Mouse (Mus musculus) heart, postnatal 4 days (tissue): Measurements from ENCODE around the gene Sytl1. TPM values are rescaled to one million over a fixed set of nuclear protein-coding genes. Genes with fewer than 3 reads are reported as not detected.

Source experiments
- DNase-seq: peaks from one replicate; pipeline ENCODE4 v3.0.0; 2021
- total RNA-seq, 2 experiments: library from RNA; stranded (reverse); gene quantifications; 2 replicates each; pipeline ENCODE4 v1.2.3; 2021

The Sytl1 gene
- total RNA-seq, 2 experiments from 2014 or later = 0.48 to 0.79 TPM

- DNase-seq = no peak
Observed at GRCm38 (mm10) chr4:133278067-133278466, 15.2 kb upstream of the Sytl1 start.

GRCm38 (mm10) chr4:133277104-133278026 is 14.5 kb upstream of the Sytl1 start, which contains the start of gene Tmem222:
TSS of gene Tmem222 (minus strand) at chr4:133277792.
- peak; percentile 97 for DNase-seq

- no peak for DNase-seq
Observed at GRCm38 (mm10) chr4:133270929-133271328, 8.0 kb upstream of the Sytl1 start.

DNA sequence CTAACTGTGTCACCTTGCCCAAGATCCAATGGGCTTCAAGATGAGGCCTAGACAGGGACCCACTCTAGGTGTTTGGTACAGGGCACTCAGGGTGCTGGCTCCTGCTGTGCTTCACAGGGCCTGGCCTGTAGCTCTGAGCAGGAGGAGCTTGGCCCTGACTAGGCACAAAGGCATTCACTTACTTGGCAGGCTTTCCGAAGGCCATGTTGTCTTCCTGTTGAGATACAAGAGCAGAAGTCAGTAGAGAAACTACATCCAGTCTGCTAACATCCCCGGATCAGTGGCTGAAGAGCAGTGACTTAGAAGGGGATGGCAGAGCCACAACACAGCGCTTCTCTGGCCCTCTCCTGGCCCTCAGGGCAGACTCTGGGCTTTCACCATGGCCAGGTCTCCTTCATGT is 6.7 kb upstream of the Sytl1 start:
- DNase-seq = peak; percentile 44

DNA sequence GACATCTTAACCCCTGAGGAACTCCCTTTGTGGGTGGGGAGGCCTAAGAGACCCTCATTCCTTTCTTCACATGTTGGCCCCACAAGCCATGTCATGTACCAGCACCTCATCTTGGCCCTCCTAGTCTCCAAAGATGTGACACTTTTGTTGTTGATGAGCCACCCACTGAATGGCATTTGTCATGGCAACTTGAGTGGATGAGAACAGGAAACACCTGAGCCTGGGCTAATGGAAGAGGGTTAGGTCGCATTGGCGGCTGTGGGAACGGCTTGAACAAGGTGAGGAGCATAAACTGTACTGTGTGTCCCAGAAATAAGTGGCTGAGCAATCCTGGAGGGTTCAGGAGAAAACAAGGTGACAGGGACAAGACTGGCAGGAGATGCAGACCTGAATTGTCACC is 6.0 kb upstream of the Sytl1 start:
- DNase-seq = no peak

DNA sequence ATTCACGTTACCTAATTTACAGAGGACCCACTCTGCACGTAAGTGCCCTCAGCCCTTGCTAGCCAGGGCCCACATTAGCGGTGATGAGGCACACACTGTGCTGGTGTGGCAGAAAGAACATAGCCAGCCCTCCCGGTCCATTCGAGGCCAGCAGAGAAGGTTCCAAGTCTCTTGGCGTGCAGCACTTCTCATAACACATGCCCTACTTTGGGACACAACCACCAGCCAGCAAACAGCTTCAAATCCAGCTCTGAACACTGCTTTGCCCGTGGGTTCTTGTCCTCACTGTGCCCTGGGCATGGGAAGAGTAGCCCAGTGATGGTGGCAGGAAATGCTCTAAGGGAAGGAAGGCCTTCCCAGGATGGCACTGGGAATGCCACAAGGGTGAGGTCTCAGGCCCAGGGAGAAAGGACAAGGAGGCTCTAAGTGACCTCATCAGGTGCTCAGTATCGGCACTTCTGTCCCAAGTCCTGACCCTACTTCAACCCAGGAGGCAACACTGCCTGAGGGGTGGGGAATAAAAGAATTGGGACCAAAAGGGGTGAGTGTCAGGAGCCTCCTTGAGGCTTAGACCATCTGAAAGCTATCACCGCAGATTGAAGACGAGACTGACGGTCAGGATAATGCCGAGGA is 3.5 kb upstream of the Sytl1 start:
- DNase-seq = no peak

GRCm38 (mm10) chr4:133265759-133266158 is 2.8 kb upstream of the Sytl1 start:
- no peak for DNase-seq

DNA sequence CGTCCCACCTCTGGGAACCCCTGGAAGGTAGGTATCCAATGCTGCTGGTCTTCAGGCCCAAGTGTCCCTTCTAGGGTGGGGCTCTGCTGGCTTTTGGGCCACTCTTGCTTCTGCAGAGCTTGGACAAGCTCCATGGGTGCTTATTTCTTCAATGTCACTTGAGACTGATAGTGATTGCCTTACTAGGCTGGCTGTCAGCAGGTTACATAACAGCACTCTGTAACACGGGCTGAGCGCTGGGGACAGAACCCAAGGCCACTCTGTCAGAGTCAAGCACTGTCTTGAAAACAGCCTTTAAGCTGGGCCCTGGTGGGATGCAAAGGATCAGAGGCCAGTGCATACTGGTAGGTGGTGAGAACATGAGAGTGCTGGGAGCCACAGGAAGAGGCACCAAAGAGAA is 2.4 kb upstream of the Sytl1 start:
- DNase-seq = no peak

DNA sequence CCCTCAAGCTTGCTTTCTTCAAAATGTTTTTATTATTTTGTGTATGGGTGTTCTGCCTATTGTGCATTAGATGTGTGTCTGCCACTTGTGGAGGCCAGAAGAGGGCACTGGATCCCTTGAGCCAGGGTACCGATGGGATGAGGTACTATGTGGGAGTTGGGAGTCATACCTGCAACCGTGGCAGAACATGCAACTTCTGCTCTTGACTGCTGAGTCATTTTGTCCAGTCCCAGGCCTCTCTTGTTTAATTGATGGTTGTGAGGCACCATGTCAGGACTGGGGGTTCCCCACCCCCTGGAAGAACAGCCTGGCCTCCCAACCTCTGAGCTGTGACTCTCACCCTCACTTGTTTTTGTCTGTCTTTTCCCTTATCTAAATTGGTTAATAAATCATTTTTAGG is 1.6 kb upstream of the Sytl1 start:
- no peak for DNase-seq

GRCm38 (mm10) chr4:133263756-133264155 is 843 bp upstream of the Sytl1 start:
- no peak for DNase-seq

- DNase-seq = no peak
Observed at GRCm38 (mm10) chr4:133262375-133262765, 543 bp downstream of the Sytl1 start.

DNA sequence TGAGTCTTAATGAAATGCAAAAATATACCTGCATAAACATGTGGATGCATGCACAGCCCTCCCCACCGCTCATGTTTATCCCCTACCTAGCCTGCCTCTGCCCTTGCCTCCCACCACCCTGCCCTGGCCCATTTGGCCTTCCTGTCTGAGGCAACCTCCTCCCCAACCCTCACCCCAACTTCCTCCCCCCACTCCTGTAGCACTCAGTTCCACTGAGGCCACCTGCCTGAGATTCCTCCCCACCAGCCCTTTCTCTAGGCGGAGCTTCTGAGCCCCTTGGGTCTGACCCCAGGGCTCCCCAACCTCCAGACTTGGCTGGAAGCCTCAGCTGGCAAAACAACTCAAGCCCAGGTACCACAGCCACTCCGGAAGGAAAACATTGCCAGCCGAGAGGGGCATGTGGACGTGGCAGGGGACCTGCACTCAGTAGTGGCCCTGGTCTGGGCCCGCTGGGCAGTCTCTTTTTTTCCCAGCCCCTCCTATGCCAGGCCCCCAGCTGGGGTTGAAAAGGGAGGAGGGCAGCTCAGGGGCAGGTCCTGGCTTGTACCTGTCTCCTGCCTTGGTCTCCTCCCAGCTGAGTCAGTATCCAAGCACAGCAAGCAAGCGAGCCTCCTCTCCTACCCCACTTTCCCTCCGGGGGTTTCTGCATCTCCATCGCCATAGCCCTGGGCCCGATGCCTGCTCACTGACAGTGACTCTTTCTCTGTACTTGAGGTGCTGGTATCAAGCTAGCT is 1.1 kb downstream of the Sytl1 start:
- no peak for DNase-seq

GRCm38 (mm10) chr4:133257798-133258408 is 5.0 kb downstream of the Sytl1 start:
- DNase-seq = no peak

GRCm38 (mm10) chr4:133257230-133257629 is 5.7 kb downstream of the Sytl1 start:
- no peak for DNase-seq

DNA sequence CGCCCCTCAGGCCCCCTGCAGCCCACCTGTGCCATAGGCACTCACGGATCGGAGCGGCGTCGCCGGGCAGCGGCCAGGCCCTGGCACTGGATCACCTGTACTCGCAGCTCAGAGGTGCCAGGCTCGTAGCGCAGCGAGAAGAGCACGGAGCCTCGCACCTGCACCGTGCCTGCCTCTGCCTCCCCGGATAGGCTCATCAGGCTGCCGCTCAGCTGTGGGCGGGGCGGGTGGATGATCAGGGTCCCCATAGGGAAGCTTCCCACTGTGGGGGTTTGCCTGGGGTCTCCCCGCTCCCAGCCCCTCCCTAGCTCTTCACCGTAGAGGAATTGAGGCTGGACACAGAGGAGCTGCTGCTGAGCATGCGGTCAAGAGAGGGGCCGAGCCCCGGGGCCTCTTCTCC is 6.1 kb downstream of the Sytl1 start:
- DNase-seq = no peak

GRCm38 (mm10) chr4:133255392-133255791 is 7.5 kb downstream of the Sytl1 start:
- no peak for DNase-seq

DNA sequence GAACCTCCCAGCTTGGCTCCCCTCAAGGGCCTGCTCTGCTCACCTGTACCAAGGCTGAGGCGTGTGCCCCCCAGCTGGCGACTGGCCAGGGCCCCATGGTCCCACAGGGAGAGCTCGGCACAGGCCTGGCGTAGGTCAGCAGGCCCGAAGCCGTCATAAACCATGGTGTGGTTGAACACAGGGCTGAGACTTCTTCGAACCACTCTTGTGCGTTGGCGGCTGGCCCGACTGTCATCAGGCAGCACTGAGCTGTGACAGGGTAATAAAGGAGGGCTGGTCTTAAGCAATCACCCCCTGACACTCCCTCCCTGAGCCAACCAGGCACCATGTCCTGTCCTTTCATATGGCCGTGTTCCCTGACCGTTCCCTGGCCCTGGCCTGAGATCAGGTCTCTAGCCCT is 9.5 kb downstream of the Sytl1 start:
- DNase-seq = no peak

DNA sequence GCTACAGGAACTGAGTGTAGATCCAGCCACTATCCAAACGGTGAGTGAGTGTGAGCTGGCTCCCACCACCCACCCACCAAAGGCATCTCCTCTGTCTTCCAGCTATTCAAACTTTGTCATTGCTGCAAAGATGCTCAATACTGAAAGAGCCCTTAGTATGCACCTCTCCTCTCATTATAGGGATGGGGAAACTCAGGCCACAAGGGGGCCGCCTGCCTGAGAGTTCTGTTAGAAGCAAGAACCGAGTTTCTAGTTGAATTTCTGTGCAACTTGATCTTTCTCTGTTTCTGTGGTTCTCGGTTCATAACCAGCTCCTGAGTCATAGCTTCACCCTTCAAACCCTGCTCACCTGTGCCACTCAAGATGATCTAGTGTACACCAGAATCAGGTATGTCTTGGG is 10.8 kb downstream of the Sytl1 start:
- no peak for DNase-seq

DNA sequence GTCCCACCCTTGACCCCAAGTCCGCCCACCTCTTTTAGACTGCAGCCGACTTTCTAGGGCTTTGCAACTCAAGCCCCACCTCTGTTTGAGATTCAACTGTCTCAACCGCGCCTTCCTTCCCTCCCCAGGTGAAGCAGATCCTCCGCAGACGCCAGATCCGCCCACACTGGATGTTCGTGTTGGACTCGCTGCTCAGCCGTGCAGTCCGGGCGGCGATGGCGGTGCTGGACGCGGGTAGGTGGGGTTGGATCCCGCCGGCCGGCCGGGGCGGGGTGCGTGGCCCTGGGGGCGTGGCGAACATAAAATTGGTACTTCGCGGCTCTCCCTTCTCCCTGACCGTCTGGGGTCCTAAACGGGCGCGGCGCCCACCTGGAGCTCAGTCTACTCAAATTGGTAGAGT is 11.7 kb downstream of the Sytl1 start:
- DNase-seq = peak; percentile 29

GRCm38 (mm10) chr4:133250609-133251008 is 12.3 kb downstream of the Sytl1 start:
- DNase-seq = peak; percentile 91

- DNase-seq = no peak
Observed at GRCm38 (mm10) chr4:133247806-133248449, 15.0 kb downstream of the Sytl1 start.

GRCm38 (mm10) chr4:133247072-133247471 is 15.8 kb downstream of the Sytl1 start:
- peak; percentile 62 for DNase-seq
